Mouse (Mus musculus): ENCODE results near the gene Katna1.
"Not testable (repeated sequence)": the region's sequence is repeated elsewhere in the genome, so short reads cannot be mapped to it uniquely, and the experiment has no call there.

The Katna1 gene

DNA sequence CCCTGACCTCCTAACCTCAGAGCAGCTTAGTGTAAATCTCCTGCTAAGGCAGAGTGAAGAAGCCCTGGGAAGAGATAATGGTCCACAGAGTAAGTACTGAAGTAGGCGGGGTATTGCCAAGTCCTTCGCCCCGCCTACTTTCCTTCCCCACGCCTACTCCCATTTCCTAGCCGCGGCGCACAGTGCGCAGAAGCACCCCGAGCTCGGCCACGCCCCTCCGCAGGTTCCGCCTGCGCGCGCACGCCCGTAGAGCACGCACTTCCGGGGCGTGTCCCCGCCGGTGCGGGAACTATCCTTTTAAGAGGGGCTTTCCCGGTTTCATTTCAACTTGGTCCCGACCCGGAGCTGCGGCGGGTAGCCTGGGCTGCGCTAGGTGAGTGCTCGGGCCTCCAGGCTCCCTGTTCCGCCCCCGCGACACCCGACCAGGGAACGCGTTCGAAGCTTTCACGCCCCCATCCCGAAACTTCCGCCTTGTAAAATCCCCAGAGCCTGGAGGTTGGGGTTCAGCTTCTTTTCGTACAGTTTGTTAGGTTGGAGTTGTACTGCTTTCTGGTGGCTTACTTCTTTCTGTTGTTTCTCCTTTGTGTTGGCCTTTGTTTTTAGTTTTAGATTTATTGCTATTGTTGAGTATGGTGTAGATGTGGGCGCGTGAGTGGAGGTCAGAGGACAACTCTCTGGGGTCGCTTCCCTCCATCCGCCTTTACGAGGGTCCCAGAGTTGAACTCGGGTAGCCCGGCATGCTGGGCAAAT, at the start of gene Katna1:
Gene Katna1, plus strand, starts transcription at position 250 of the 750 bp plus-strand sequence.
- in situ Hi-C loops (cut with MboI, MseI) = loop anchor here in 1 of 2 experiments (10.0 kb wide), 1 partner anchor 59 kb away; no protein-coding TSS in a partner anchor

DNA sequence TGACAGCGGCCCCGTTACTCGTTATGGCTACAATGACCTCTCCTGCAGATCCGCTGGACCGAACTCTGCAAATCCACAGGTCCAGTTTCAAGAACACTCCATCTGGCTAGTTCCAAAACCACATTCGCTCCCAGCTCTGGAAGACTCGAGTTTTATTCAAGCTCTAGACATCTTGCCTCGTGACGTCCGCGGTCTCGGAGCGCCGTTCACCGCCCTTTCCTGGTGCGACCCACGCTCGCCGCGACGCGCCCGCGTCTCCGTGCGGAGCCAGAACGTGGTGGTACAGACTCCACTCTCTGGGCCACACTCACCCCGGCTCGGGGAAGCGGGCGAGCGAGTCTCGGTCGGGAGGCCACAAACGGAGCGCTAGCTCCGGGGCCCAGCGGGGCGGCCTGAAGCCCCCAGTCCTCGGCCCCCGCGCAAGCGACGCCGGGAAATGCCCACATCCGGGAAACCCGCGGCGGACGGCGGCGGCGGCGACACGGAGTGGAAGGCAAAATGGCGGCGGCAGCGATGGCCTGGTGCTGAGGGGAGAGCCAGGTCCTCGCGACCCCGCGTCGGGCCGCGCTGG, 45.0 kb upstream of the Katna1 start, which contains the start of the genes Pcmt1 and Lats1:
Gene Pcmt1, minus strand, starts transcription at position 406 of the 571 bp plus-strand sequence.
Gene Lats1, plus strand, starts transcription at position 484 of the 571 bp plus-strand sequence.
- in situ Hi-C loops (cut with MboI, MseI) = no loop called here

DNA sequence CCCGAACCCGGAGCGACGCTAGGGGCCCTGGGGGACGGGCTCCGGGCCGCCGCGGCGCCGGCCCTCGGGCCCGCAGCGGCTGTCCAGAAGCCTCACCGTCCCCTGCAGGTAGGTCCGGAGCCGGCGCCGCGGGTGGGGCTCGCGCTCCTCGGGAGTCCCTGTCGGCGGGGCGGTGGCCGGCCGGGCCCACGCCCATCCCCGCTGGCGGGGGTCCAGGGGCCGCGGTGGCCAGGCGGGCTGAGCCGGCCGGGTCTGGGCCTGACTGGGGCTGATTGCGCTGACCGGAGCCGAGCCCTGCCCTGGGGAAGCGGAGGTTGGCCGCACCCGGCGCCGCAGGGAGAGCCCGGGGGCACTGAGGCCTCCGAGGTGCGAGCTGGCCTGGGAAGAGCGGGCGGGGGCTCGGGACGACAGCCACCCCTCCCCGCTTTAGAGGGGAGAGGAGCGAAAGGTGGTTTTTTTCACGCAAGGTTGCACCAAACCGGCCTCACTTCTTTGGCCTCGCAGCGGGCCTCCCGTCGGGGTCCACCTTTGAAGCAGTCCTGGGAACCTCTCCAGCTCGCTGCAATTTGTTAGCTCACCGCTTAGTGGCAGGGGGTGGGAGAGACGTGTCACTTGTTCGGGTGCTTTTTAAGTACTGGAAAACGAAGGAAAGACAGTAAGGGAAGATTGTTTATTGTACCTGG, 44.3 kb upstream of the Katna1 start:
- in situ Hi-C loops (cut with MboI, MseI) = no loop called here

DNA sequence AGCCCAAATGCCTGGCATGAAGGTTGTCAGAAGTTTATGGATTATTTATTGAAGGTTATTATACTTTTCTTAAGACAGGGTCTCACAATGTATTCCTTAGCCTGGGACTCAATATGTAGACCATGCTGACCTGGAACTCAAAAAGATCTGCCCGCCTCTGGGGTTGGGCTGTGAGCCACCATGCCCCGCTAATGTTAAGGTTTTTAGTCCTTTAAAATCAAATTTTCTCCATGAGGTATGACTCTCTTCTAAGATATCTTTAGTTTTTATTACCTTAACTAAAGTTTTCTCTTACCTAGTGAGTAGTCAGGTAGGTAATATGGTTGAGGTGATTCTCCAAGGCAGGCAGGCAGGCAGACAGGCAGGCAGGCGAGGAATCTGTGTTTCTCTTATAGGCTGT, 43.6 kb upstream of the Katna1 start:
- in situ Hi-C loops (cut with MboI, MseI) = no loop called here

DNA sequence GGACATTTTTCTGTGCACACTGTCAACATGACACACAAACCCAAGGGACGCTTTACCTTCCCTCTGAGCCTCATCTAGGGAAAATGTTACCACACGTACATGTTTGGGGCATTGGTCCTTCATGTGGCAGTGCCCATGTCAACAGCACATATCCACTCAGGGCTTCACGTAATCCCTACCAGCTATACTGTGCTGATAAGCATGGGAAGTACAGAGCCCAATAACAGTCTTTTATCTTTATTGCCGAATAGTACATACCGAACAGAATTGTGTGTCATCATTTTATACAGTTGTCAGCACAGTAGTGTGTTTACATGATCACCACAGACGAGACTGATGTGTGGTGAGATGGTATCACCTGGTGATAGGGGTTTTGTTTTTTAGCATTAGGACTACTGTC, 38.9 kb upstream of the Katna1 start:
- in situ Hi-C loops (cut with MboI, MseI) = loop anchor here in 1 of 2 experiments (5.0 kb wide), 1 partner anchor 35 kb away; no protein-coding TSS in a partner anchor

DNA sequence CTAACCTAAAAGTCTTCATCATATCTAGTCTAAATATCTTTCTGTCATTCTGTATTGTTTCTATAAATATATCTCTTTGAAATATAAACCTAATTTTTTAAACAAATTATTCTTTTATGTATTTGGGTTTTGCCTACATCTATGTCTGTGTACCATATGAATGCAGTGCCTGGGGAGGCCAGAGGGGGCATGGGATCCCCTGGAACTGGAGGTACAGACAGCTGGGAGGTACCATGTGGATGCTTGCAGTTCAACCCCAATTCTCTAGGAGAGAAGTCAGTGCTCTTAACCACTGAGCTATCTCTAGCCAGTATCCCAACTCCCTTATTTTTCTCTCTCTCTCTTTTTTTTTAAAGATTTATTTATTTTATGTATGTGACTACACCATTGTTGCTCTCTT, 30.5 kb upstream of the Katna1 start:
- in situ Hi-C loops (cut with MboI, MseI) = no loop called here

DNA sequence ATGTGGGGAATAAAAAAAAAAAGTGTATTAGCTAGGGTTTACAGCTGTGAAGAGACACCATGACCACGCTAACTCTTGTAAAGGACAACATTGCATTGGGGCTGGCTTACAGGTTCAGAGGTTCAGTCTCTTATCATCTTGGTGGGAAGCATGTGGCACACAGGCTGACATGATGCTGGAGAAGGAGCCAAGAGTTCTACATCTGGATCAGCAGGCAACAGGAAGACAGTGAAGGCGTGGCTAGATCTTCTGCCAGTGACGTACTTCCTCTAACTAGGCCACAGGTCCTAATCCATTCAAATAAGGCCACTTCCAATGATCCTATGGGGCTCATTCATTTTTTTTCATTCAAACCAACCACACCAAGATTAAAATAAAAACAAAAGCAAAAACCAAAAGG, 25.7 kb upstream of the Katna1 start:
- in situ Hi-C loops (cut with MboI, MseI) = no loop called here

DNA sequence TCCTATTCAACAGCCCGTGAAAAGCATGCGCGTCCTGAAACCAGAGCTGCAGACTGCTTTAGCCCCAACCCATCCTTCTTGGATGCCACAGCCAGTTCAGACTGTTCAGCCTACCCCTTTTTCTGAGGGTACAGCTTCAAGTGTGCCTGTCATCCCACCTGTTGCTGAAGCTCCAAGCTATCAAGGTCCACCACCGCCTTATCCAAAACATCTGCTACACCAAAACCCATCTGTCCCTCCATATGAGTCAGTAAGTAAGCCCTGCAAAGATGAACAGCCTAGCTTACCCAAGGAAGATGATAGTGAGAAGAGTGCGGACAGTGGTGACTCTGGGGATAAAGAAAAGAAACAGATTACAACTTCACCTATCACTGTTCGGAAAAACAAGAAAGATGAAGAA, 23.2 kb upstream of the Katna1 start:
- in situ Hi-C loops (cut with MboI, MseI) = no loop called here

DNA sequence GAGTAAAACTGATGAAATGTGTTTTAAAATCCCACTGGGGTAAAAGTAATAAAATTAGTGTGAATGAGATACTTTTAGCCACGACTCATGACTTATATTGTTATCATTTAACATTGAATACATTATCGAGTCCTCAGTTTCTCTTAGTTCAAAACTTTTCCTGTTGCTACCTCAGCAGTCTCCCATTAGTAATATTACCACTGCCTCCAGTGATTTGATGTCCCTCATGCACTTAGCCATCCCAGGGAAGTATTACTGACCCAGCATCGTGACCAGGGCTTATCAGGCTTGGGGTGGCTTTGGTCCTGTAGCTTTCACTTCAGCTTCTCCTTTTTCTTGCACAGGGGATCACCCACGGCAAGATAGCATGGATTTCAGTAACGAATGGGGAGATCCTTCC, 15.7 kb upstream of the Katna1 start:
- in situ Hi-C loops (cut with MboI, MseI) = loop anchor here in 1 of 2 experiments (10.0 kb wide), 1 partner anchor 215 kb away; no protein-coding TSS in a partner anchor

DNA sequence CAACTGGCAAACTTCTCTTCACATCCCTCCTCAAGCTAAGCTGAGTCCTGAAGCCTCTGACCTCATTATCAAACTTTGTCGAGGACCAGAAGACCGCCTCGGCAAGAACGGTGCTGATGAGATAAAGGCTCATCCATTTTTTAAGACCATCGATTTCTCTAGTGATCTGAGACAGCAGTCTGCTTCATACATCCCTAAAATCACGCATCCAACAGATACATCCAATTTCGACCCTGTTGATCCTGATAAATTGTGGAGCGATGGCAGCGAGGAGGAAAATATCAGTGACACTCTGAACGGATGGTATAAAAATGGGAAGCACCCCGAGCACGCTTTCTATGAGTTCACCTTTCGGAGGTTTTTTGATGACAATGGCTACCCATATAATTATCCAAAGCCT, 13.3 kb upstream of the Katna1 start:
- in situ Hi-C loops (cut with MboI, MseI) = loop anchor here in 1 of 2 experiments (10.0 kb wide), 1 partner anchor 218 kb away; no protein-coding TSS in a partner anchor

DNA sequence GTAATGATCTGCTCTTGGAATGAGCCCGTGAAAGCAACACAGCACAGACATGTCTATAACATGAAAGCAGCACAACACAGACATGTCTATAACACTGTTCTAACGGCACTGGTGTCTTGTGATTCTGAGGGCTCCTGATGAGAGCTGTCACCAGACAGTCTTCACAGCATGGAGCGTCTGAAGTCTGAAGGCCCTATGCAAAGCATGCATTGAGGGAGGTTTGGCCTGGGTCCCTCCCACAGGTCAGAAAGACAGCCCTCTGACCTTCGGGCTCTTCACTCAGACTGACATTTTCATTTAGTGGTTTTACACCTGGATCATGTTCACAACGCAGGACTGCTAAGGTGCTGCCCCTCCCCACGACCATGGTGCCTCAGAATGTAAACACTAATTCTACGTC, 10.7 kb upstream of the Katna1 start:
- in situ Hi-C loops (cut with MboI, MseI) = loop anchor here in 1 of 2 experiments (10.0 kb wide), 1 partner anchor 220 kb away; no protein-coding TSS in a partner anchor

DNA sequence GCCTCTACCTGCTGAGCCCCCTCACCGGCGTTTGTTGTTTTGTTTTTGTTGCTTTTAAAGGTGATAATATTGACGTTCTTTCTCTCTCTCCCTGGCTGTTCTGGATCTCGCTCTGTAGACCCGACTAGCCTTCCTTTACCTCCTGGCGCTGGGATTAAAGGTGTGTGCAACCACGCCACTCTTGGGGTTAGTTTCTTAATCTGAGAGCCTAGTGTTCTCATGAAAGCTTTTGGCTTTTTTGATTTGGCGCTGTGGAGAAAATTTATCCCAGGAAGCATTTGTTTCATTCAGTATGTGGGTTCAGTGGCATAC, 657 bp downstream of the Katna1 start:
- in situ Hi-C loops (cut with MboI, MseI) = loop anchor here in 1 of 2 experiments (10.0 kb wide), 1 partner anchor 58 kb away; no protein-coding TSS in a partner anchor

DNA sequence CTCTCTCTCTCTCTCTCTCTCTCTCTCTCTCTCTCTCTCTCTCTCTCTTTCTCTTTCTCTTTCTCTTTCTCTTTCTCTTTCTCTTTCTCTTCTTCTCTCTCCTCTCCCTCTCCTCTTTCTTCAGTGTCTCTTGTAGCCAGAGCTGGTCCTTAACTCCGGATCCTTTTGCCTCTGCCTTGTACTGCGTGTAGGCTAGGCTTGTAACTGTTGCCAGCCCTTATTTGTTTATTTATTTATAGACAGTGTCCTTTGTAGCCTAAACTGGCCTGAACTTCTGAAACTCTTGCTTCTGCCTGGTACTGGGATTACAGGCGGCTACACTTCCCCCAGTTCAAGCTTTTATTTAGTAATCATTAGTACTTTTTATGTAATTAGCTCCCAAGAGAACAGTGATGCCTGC, 1.2 kb downstream of the Katna1 start:
- in situ Hi-C loops (cut with MboI, MseI) = loop anchor here in 1 of 2 experiments (10.0 kb wide), 1 partner anchor 58 kb away; no protein-coding TSS in a partner anchor

DNA sequence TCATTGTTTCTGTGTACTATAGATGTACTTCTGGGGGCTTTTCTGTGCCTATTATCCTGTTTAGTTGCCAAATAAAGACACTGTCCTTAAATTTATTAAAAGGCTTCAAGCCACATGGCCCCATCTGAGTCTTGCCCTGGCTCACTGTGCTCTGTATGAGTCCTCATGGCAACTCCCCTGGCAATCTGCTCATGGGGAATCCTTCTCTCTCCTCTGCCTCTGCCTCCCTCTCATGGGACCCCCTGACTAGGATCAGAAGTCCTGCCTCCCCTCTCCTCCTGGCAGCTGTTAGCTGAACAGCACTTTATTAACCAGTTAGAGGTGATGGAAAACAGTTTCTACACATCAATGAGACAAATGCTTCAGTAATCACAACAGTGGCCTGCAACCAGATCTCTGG, 5.8 kb downstream of the Katna1 start:
- in situ Hi-C loops (cut with MboI, MseI) = no loop called here

DNA sequence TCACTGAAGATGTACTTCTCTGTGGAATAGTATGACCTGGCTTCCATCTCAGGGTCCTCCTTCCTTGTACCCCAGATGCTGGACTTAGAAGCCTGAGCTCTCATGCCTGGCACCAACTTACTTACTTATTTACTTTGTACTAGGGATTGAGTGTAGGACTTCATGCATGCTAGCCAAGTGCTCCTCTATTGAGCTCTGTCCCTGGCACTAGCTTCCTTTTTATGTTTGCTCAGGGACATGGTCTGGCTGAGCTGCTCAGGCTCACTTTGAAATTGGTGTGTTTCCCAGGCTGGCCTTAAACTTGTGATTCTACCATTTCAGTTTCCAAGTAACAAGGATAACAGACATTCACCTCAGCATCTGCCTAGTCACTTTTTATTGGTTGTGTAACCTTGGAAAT, 11.3 kb downstream of the Katna1 start:
- in situ Hi-C loops (cut with MboI, MseI) = no loop called here

DNA sequence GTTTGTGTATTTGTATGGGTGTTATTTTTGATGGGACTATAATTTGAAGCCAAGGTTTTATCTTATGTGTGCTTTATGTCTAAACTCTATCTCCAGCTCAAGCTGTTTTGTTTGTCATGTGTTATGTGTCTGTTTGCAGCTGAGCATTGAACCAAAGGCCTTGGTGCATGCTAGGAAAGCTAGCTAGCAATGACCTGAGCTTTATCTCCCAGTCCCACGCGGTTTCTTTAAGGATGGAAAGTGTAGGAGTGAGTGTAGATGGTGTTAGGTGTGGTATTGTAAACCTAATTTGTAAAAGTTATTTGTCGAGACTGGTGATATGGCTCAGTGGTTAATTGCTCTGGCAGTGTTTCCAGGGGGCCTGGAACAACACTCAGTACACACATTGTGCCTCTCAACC, 12.1 kb downstream of the Katna1 start:
- in situ Hi-C loops (cut with MboI, MseI) = no loop called here

DNA sequence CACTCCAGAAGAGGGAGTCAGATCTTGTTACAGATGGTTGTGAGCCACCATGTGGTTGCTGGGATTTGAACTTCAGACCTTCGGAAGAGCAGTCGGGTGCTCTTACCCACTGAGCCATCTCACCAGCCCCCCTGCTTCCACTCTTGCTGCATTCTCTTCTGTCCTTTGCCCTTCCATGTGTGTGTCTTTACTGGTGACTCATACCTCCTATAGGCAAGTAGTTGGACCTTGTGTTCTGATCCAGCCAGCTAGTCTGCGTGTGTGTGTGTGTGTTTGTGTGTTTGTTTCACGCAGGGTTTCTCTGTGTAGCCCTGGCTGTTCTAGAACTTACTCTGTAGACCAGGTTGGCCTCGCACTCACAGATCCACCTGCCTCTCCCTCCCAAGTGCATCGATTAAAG, 19.7 kb downstream of the Katna1 start:
- in situ Hi-C loops (cut with MboI, MseI) = not testable (repeated sequence)

DNA sequence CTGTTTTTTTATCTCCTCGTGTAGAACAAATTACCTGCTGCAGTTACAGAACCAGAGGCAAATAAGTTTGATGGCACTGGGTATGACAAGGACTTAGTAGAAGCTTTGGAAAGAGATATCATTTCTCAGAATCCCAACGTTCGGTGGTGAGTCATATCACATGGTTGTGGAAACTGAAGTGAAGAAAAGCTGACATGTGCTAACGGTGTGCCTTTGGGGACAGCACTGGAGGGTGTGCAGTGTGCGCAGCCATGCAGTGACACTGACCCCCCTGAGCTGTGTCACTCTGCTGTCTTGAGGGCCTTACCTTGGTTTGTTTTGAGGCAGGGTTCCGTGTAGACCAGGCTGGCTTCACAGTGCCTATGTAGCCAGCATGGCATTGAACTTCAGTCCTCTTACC, 23.0 kb downstream of the Katna1 start:
- in situ Hi-C loops (cut with MboI, MseI) = no loop called here

DNA sequence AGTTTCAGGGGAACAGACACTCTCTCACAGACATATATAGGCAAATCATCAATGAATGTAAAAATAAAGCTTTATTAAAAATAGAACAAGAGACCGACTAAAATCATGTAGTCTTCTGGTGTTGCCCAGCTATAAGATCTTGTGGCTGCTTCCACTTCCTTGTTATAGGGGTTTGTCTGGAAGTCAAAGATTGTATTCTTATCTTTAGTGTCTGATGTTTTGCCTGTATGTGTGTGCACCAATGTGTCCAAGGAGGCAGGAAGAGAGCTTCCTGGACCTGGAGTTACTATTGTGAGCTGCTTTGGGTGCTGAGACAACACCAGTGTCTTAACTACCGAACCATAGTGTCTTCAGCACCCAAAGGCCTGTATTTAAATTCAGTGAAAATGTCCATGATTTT, 31.7 kb downstream of the Katna1 start:
- in situ Hi-C loops (cut with MboI, MseI) = no loop called here

DNA sequence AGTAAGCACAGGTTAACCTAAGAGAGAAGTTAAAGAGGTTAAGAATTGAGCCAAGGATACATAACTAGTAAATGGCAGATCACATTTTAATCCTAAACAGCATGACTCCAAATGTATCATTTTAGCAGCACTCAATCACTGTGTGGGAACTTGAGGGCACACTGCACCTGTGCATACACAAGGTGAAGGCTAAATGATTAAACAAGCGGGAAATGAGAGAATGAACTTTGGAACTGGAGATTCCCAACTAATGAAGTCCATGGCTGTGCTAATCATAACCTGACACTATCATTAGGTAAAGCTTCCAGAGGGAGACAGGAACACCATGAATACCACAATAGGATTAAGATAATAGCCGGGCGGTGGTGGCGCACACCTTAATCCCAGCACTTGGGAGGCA, 46.5 kb downstream of the Katna1 start:
- in situ Hi-C loops (cut with MboI, MseI) = no loop called here

DNA sequence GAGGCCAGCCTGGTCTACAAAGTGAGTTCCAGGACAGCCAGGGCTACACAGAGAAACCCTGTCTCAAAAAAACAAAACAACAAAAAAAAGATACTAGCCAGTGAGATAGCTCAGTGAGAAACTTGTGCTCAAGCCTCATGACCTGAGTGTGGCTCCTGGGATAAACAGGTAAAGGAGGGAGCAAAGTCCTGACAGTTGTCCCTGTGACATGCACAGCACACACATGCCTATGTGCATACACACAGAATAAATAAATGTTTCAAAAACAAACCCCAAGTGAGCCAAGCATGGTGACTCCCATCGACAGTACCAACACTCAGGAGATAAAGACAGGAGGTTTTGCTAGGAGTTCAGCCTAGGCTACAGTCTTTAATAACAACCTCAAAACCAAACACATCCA, 47.0 kb downstream of the Katna1 start:
- in situ Hi-C loops (cut with MboI, MseI) = no loop called here

DNA sequence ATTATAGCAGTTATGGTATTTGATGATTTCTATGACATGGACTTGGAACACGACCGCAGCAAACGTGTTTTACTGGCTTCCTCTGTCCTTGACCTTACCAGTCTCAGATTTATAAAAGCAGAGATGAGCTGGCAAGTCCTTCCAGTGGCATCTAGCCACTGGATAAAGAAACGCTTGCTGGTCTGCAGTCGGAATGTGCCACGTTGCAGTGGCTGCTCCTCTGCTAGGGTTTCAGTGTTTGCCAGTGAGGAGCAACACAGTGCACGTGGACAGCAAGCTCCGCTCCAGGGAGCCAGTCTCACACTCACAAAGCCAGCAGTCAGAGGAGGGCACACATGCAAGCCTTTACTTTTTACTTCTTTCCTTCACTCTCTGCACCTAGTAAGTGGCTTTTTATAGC, 49.6 kb downstream of the Katna1 start:
- in situ Hi-C loops (cut with MboI, MseI) = loop anchor here in 1 of 2 experiments (25.0 kb wide), 1 partner anchor 788 kb away; no protein-coding TSS in a partner anchor

Data from T-helper 17 cell (primary cell).